Mouse (Mus musculus) splenic B cell, adult 2 months (primary cell): Measurements from ENCODE around the gene Prpf4.

ENCODE experiments used
- DNase-seq: peaks from one replicate; pipeline ENCODE4 v3.0.0-alpha.2; 2011; ENCODE audit warnings: low read depth, low spot score
- H3K27me3 ChIP-seq: 2 replicates; pipeline ENCODE4 v1.6.1; 2012; ENCODE audit warnings: mild to moderate bottlenecking, low read length, moderate library complexity, mixed read lengths; ENCODE audit not compliant: control insufficient read depth, poor library complexity, insufficient read depth, severe bottlenecking
- H3K36me3 ChIP-seq: 2 replicates; pipeline ENCODE4 v1.6.1; 2012; ENCODE audit warnings: mild to moderate bottlenecking, low read length, moderate library complexity, mixed read lengths; ENCODE audit not compliant: control insufficient read depth, poor library complexity, insufficient read depth, severe bottlenecking

Prpf4 gene

GRCm38 (mm10) chr4:62408601-62409282 is at the start of gene Prpf4, which contains the start of gene Cdc26:
Gene Prpf4 (plus strand): TSS chr4:62408797.
Gene Cdc26 (minus strand): TSS chr4:62408642.
- Histone ChIP-seq H3K36me3 (peaks cover 10% of the 10 kb centered on the region; the same call in 1 of the 2 replicates), H3K27me3 (no peaks in the 10 kb centered on the region)
- DNase-seq = peak; percentile 99

- no peaks in the 10 kb centered on the region for H3K27me3 ChIP-seq
- DNase-seq = peak; percentile 13
- H3K36me3 ChIP-seq = no peaks in the 10 kb centered on the region
These were observed 49.3 kb upstream of the Prpf4 start for GRCm38 (mm10) chr4:62359256-62359775.

- DNase-seq = peak; percentile 98
- H3K36me3 ChIP-seq = no peaks in the 10 kb centered on the region
- no peaks in the 10 kb centered on the region for H3K27me3 ChIP-seq
These were observed 48.4 kb upstream of the Prpf4 start, which contains the start of the genes Fkbp15 and Slc31a1 for GRCm38 (mm10) chr4:62360088-62360804. Gene Fkbp15 (minus strand): TSS chr4:62360548. Gene Slc31a1 (plus strand): TSS chr4:62360727.

GRCm38 (mm10) chr4:62360805-62361455 is 47.7 kb upstream of the Prpf4 start:
- DNase-seq = no peak
- H3K36me3 ChIP-seq = no peaks in the 10 kb centered on the region
- H3K27me3 ChIP-seq = no peaks in the 10 kb centered on the region

GRCm38 (mm10) chr4:62361571-62361970 is 47.0 kb upstream of the Prpf4 start:
- no peak for DNase-seq
- Histone ChIP-seq H3K27me3 (no peaks in the 10 kb centered on the region), H3K36me3 (no peaks in the 10 kb centered on the region)

- Histone ChIP-seq H3K27me3 (no peaks in the 10 kb centered on the region), H3K36me3 (no peaks in the 10 kb centered on the region)
- no peak for DNase-seq
These were observed 46.6 kb upstream of the Prpf4 start for GRCm38 (mm10) chr4:62361997-62362396.

- no peaks in the 10 kb centered on the region for H3K27me3 ChIP-seq
- peak; percentile 54 for DNase-seq
- no peaks in the 10 kb centered on the region for H3K36me3 ChIP-seq
These were observed 46.2 kb upstream of the Prpf4 start for GRCm38 (mm10) chr4:62362437-62362836.

- Histone ChIP-seq H3K36me3 (no peaks in the 10 kb centered on the region), H3K27me3 (no peaks in the 10 kb centered on the region)
- no peak for DNase-seq
These were observed 44.3 kb upstream of the Prpf4 start for GRCm38 (mm10) chr4:62364299-62364698.

- DNase-seq = no peak
- Histone ChIP-seq H3K36me3 (no peaks in the 10 kb centered on the region), H3K27me3 (no peaks in the 10 kb centered on the region)
These were observed 42.3 kb upstream of the Prpf4 start for GRCm38 (mm10) chr4:62366291-62366690.

- H3K36me3 ChIP-seq = no peaks in the 10 kb centered on the region
- H3K27me3 ChIP-seq = no peaks in the 10 kb centered on the region
- DNase-seq = peak; percentile 51
These were observed 41.0 kb upstream of the Prpf4 start for GRCm38 (mm10) chr4:62367586-62367985.

GRCm38 (mm10) chr4:62369091-62369490 is 39.5 kb upstream of the Prpf4 start:
- no peaks in the 10 kb centered on the region for H3K27me3 ChIP-seq
- H3K36me3 ChIP-seq = no peaks in the 10 kb centered on the region
- DNase-seq = no peak

- no peak for DNase-seq
- no peaks in the 10 kb centered on the region for H3K36me3 ChIP-seq
- no peaks in the 10 kb centered on the region for H3K27me3 ChIP-seq
These were observed 36.2 kb upstream of the Prpf4 start for GRCm38 (mm10) chr4:62372410-62372809.

GRCm38 (mm10) chr4:62372818-62373520 is 35.6 kb upstream of the Prpf4 start:
- no peaks in the 10 kb centered on the region for H3K36me3 ChIP-seq
- DNase-seq = no peak
- H3K27me3 ChIP-seq = no peaks in the 10 kb centered on the region

- no peaks in the 10 kb centered on the region for H3K36me3 ChIP-seq
- DNase-seq = no peak
- no peaks in the 10 kb centered on the region for H3K27me3 ChIP-seq
These were observed 34.9 kb upstream of the Prpf4 start for GRCm38 (mm10) chr4:62373668-62374067.
